Mouse (Mus musculus) ES-E14 (cell line): ENCODE data around the gene Gm30191.

Experiments
- CHD2 ChIP-seq: IDR thresholded peaks from 2 replicates; pipeline ENCODE4 v1.6.1; 2014; ENCODE audit warnings: mild to moderate bottlenecking, low read depth, low read length, inconsistent platforms
- HCFC1 ChIP-seq: IDR thresholded peaks from 2 replicates; pipeline ENCODE4 v1.6.1; 2012; ENCODE audit warnings: low read length, inconsistent platforms, borderline replicate concordance; ENCODE audit not compliant: insufficient read depth
- ZC3H11A ChIP-seq: IDR thresholded peaks from 2 replicates; pipeline ENCODE4 v1.6.1; 2012; ENCODE audit warnings: low read depth, mild to moderate bottlenecking, inconsistent platforms, low read length, borderline replicate concordance
- ZNF384 ChIP-seq: IDR thresholded peaks from 2 replicates; pipeline ENCODE4 v1.6.1; 2012; ENCODE audit warnings: low read depth, low read length, inconsistent platforms

DNA sequence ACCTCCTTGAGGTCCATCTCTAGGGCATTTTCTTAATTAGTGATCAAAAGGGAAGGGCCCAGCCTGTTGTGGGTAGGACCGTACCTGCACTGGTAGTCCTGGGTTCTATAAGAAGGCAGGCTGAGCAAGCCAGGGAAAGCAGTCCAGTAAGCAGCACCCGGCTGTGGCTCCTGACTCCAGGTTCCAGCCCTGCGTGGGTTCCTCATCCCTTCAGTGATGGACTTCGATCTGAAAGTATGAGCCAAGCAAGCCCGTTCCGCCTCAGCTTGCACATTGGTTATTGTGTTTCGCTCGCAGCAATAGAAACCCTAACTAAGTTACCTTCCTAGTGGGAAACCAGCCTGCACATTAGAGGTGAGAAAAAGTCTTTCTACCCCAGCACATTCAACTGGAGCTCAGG lies 50.6 kb downstream of the Gm30191 start:
- no peak for TF ChIP-seq HCFC1
- TF ChIP-seq ZNF384 = no peak
- no peak for TF ChIP-seq ZC3H11A
- TF ChIP-seq CHD2 = no peak
